Mouse (Mus musculus): ENCODE results near the gene Plch2. TPM values are rescaled to one million over a fixed set of nuclear protein-coding genes. Genes with fewer than 3 reads are reported as not detected.

Gene Plch2
- total and polyA plus RNA-seq, 3 experiments: 0.85 to 1.1 TPM; not detected in 1

DNA sequence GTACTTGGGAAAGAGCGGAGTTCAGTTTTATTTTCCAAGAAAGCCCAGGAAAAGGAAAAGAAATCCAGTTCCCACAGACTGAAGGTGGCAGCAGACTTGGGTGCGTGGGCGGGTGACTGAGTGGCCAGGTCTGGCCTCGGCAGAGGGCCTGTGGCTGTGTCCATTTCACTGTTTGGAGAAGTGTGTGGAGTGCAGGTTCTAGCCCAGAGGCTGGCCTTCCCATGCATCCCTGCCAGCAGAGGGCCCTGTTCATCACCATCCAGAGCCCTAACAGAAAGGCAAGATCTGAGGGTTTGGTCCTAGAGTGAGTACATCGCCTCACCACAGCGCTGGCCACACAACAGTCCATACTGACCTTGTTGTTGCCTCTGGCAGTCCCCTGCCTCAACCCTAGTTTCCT, 12.6 kb upstream of the Plch2 start:
- no peak for TF ChIP-seq BHLHE40 (IDR thresholded peaks at IDR 0.05; ENCODE audit: borderline replicate concordance, low read depth, low read length)
- peak; percentile 10; the same call in 1 of the 2 replicates for TF ChIP-seq ZC3H11A (IDR thresholded peaks at IDR 0.05; ENCODE audit: low read depth, low read length)
- peak; percentile 9 for TF ChIP-seq RAD21 (IDR thresholded peaks at IDR 0.05; ENCODE audit: low read depth, low read length)
- peak; percentile 45 for TF ChIP-seq SMC3 (IDR thresholded peaks at IDR 0.05; ENCODE audit: low read depth, low read length)
- no peak for TF ChIP-seq SIN3A (IDR thresholded peaks at IDR 0.05; ENCODE audit: low read length)
- TF ChIP-seq CTCF (IDR thresholded peaks at IDR 0.05 in 2 of 3, conservative IDR thresholded peaks at IDR 0.05 in 1 of 3; ENCODE audit: control insufficient read depth in 1 of 3, insufficient read depth in 1 of 3, low read depth in 2 of 3, low read length in 3 of 3, poor library complexity in 1 of 3, severe bottlenecking in 1 of 3): peak; percentile 34 to 59 (median 52)
- TF ChIP-seq GATA1 (IDR thresholded peaks at IDR 0.05; ENCODE audit: low read depth, low read length): no peak
- Histone ChIP-seq H3K4me3 (ENCODE audit: control insufficient read depth in 1 of 2, insufficient read depth in 1 of 2, low read depth in 2 of 2, low read length in 2 of 2) (no peak overlapping the region), H3K27ac (ENCODE audit: control insufficient read depth, low read depth, low read length) (no peak overlapping the region), H3K9me3 (replicated peaks; ENCODE audit: insufficient read depth, low read length) (no peaks in the 10 kb centered on the region), H3K27me3 (ENCODE audit: control insufficient read depth in 1 of 2, insufficient read depth in 2 of 2, low read length in 2 of 2) (no peaks in the 10 kb centered on the region), H3K79me2 (ENCODE audit: control insufficient read depth, insufficient read depth, low read length, poor library complexity) (peaks cover 9% of the 10 kb centered on the region), H3K36me3 (ENCODE audit: control insufficient read depth in 1 of 2, insufficient read depth in 2 of 2, low read length in 2 of 2) (peaks cover 2 to 7% of the 10 kb centered on the region in 2 experiments; a peak in 3 of 4 replicates), H3K4me1 (ENCODE audit: control insufficient read depth in 1 of 2, insufficient read depth in 2 of 2, low read length in 2 of 2) (peaks cover 0 to 8% of the 10 kb centered on the region in 2 experiments; a peak in 1 of 4 replicates), H3K9ac (ENCODE audit: control insufficient read depth, low read depth, low read length, poor library complexity, severe bottlenecking) (no peak overlapping the region)
- peak; percentile 54 for DNase-seq (ENCODE audit: low read depth, low spot score)

DNA sequence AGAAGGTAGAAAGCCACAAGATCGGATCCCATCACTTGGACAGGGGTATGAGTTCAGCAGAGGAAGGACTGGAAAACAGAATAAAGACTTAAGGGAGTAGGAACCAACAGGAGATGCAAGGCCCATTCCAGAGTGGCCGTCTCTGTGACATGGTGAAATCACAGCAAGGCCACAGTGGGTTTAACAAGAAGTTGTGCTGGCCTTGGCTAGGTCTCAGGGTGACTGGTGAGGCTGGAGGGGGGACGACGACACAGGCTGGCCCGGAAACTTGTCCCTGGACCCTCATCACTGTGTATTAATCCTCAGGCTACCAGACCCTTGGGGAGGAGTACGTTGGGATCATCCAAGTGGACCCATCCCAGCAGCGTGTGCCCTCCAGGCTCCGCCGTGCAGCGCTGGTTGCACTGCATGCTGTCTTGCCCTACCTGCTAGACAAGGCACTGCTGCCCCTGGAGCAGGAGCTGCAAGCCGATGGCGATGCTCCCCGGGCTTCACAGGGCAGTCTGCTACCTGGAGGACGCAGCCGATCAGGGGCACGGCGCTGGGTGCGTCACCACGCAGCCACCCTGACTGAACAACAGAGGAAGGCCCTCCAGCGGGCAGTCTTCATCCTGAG, 11.9 kb upstream of the Plch2 start:
- peak overlapping the region; percentile 83; the same call in 1 of the 2 replicates for H3K9ac ChIP-seq (ENCODE audit: control insufficient read depth, low read depth, low read length, poor library complexity, severe bottlenecking)
- no peaks in the 10 kb centered on the region for H3K27me3 ChIP-seq (ENCODE audit: control insufficient read depth in 1 of 2, insufficient read depth in 2 of 2, low read length in 2 of 2)
- H3K4me1 ChIP-seq (ENCODE audit: control insufficient read depth in 1 of 2, insufficient read depth in 2 of 2, low read length in 2 of 2): peaks cover 0 to 8% of the 10 kb centered on the region in 2 experiments; a peak in 1 of 4 replicates
- H3K4me3 ChIP-seq (ENCODE audit: control insufficient read depth in 1 of 2, insufficient read depth in 1 of 2, low read depth in 2 of 2, low read length in 2 of 2): no peak overlapping the region
- peaks cover 9% of the 10 kb centered on the region for H3K79me2 ChIP-seq (ENCODE audit: control insufficient read depth, insufficient read depth, low read length, poor library complexity)
- H3K9me3 ChIP-seq (replicated peaks; ENCODE audit: insufficient read depth, low read length): no peaks in the 10 kb centered on the region
- H3K27ac ChIP-seq (ENCODE audit: control insufficient read depth, low read depth, low read length): no peak overlapping the region
- TF ChIP-seq GATA1 (IDR thresholded peaks at IDR 0.05; ENCODE audit: low read depth, low read length) (no peak), RCOR1 (IDR thresholded peaks at IDR 0.05; ENCODE audit: low read depth, low read length) (no peak), MXI1 (IDR thresholded peaks at IDR 0.05; ENCODE audit: low read depth, low read length) (no peak), ETS1 (IDR thresholded peaks at IDR 0.05; ENCODE audit: low read depth, low read length) (no peak), BHLHE40 (IDR thresholded peaks at IDR 0.05; ENCODE audit: borderline replicate concordance, low read depth, low read length) (no peak), MYB (IDR thresholded peaks at IDR 0.05; ENCODE audit: low read depth, low read length) (no peak), ELF1 (IDR thresholded peaks at IDR 0.05; ENCODE audit: low read depth, low read length) (no peak), MAFK (IDR thresholded peaks at IDR 0.05; ENCODE audit: borderline replicate concordance, low read depth, low read length) (no peak), MAX (IDR thresholded peaks at IDR 0.05; ENCODE audit: low read length) (no peak)
- no peak for DNase-seq (ENCODE audit: low read depth, low spot score)
- H3K36me3 ChIP-seq (ENCODE audit: control insufficient read depth in 1 of 2, insufficient read depth in 2 of 2, low read length in 2 of 2): peaks cover 2 to 7% of the 10 kb centered on the region in 2 experiments; a peak in 3 of 4 replicates
